Mouse (Mus musculus): ENCODE data around the gene Iqcd.

Iqcd gene

GRCm38 (mm10) chr5:120571056-120571740, 17.6 kb upstream of the Iqcd start:
- no peak for DNase-seq

- no peak for DNase-seq
Observed at GRCm38 (mm10) chr5:120574469-120575063, 14.2 kb upstream of the Iqcd start.

- DNase-seq, result peak; percentile 75
Observed at GRCm38 (mm10) chr5:120576781-120577301, 12.0 kb upstream of the Iqcd start.

GRCm38 (mm10) chr5:120577935-120578441, 10.8 kb upstream of the Iqcd start:
- DNase-seq, result peak; percentile 89

- DNase-seq, result peak; percentile 57
Observed at GRCm38 (mm10) chr5:120578504-120579081, 10.2 kb upstream of the Iqcd start.

- no peak for DNase-seq
Observed at GRCm38 (mm10) chr5:120579211-120579897, 9.5 kb upstream of the Iqcd start.

GRCm38 (mm10) chr5:120579898-120580626, 8.8 kb upstream of the Iqcd start:
- no peak for DNase-seq

GRCm38 (mm10) chr5:120582002-120582401, 6.8 kb upstream of the Iqcd start:
- DNase-seq, result no peak

- DNase-seq, result no peak
Observed at GRCm38 (mm10) chr5:120583511-120583910, 5.3 kb upstream of the Iqcd start.

GRCm38 (mm10) chr5:120584968-120585367, 3.8 kb upstream of the Iqcd start:
- DNase-seq, result peak; percentile 73

- peak; percentile 77 for DNase-seq
Observed at GRCm38 (mm10) chr5:120586741-120587615, 1.8 kb upstream of the Iqcd start.

GRCm38 (mm10) chr5:120587616-120587926, 1.2 kb upstream of the Iqcd start:
- peak; percentile 82 for DNase-seq

GRCm38 (mm10) chr5:120587940-120588568, 762 bp upstream of the Iqcd start:
- DNase-seq, result peak; percentile 35

GRCm38 (mm10) chr5:120590356-120591010, 1.7 kb downstream of the Iqcd start:
- DNase-seq, result peak; percentile 72

GRCm38 (mm10) chr5:120592141-120592540, 3.3 kb downstream of the Iqcd start:
- DNase-seq, result peak; percentile 52

- DNase-seq, result no peak
Observed at GRCm38 (mm10) chr5:120594485-120594884, 5.7 kb downstream of the Iqcd start.

GRCm38 (mm10) chr5:120599625-120600024, 10.8 kb downstream of the Iqcd start:
- peak; percentile 87 for DNase-seq

- peak; percentile 75 for DNase-seq
Observed at GRCm38 (mm10) chr5:120600946-120601668, 12.3 kb downstream of the Iqcd start.

GRCm38 (mm10) chr5:120602210-120602609, 13.4 kb downstream of the Iqcd start:
- no peak for DNase-seq

GRCm38 (mm10) chr5:120603515-120603914, 14.7 kb downstream of the Iqcd start:
- DNase-seq, result no peak
